Mouse (Mus musculus) left cerebral cortex, postnatal 10 days (tissue): ENCODE measurements at regions not wholly inside any gene's neighbourhood (a gene's known extent, or its start where the extent isn't known, plus 50 kb on each side); places are given as distances from the start of the nearest gene placed in this dataset.

Experiments
- DNase-seq, 2 experiments: peaks; one replicate each; pipeline ENCODE4 v3.0.0; 2021 to 2022; ENCODE audit warnings: low spot score in 2 of 2, mixed read lengths in 1 of 2; ENCODE audit errors: extremely low spot score in 1 of 2
- intact Hi-C: fragments of 180-260 bp; cut with DNase I; formaldehyde crosslinking; loops from one replicate; pipeline ENCODE4 v1.15.1; 2025

DNA sequence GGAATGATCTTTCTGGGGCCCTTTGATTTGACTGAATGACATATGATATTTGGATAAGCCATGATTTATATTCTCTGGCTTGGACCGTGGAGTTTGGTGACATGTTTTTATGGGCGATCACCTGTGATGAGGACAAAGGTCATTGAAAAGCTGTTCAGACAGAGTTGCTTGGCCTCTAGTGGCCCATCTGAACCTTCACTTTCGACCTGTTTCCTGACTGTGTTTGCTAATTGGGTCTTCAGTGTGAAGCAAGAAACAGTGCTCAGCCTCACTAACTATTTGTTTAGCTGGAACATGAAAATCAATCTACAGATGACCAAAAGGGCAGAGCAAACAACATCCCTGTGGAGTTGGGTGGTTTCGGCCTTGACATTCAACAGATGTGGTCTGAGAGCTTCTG, 357.8 kb downstream of the Stim2 start:
- intact Hi-C loops, result no loop called here
- DNase-seq, result no peak

DNA sequence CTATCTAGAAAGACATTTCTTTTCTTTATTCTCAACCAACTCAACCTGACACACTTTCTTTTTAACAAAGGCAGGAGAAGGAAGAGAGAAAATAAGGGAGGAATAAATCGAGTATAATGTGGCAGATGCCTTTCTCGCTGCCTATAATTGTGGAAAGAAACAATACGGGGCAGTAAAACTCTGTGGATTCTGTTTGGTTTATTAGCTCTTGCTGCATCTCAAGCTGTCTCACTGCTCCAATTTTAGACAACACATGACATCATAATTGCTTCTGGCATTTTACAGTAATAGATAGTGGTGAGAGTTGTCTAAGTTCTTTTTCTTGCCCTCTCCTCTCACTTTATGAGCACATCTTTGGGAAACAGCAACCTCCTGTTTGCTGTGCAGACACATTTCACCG, 359.2 kb downstream of the Stim2 start:
- intact Hi-C loops, result no loop called here
- DNase-seq, result no peak

DNA sequence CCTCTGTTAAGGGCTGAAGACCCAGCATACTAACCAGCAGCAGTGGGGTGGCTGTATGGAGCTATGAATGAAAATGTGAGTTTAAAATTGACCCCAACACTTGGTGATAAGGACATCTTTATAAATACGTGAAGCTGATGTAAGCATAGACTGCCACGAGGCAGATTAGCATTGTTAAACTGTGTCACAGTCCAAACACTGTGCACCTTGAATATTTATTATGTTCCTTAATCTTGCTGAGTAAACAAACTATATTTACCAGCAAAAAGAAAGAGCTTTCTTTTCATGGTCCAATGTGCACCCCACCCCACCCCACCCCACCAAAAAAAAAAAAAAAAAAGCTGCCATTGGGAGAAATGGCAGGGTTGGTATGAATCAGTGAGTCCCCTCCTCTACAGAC, 359.9 kb downstream of the Stim2 start:
- DNase-seq, result no peak

More for the DNA sequence above, 359.9 kb downstream of the Stim2 start:
- intact Hi-C loops, result no loop called here
